Mouse (Mus musculus): Measurements from ENCODE around the gene Slc7a6os. TPM values are rescaled to one million over a fixed set of nuclear protein-coding genes. Genes with fewer than 3 reads are reported as not detected.
"Not testable (repeated sequence)": the region's sequence is repeated elsewhere in the genome, so short reads cannot be mapped to it uniquely, and the experiment has no call there.

Gene Slc7a6os
- polyA plus RNA-seq, 1 experiment from 2014 or later: 40.8 TPM

DNA sequence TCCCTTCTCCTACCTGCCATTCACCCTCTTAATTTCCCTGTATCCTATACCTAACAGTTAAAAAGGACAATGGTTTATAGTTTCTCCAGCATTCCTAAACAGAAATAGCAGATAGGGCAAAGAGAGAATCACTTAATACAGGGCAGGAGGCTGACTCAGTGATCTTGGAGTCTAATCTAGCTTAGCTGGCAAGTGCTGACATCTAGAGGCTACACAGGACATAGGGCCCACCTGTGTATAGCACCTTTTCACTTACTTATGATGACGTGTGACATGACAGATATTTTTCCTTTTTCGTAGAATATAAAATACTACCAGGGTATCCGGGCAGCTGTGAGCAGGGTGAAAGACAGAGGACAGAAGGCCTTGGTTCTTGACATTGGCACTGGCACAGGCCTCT is 8.9 kb upstream of the Slc7a6os start:
- peaks cover 72% of the 10 kb centered on the region for H3K36me3 ChIP-seq (ENCODE audit: control insufficient read depth, insufficient read depth, low read length)

DNA sequence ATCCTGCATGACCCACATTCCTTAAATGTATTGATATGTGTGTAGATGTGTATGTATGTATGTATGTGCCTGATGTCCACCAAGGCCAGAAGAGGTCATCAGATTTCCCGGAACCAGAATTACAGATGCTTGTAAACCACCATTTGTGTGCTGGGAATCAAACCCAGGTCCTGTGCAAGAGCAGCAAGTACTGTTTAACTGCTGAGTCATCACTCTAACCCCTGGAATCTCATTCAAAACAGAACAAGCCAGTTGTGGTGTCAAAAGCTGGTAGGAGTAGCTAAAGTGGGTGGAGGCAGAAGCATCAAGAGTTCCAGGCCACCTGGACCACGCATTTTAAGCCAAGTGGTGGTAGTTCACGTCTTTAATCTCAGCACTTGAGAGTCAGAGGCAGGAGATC is 3.2 kb upstream of the Slc7a6os start:
- Histone ChIP-seq H3K9ac (ENCODE audit: low read depth, low read length) (no peak overlapping the region), H3K27ac (ENCODE audit: low read depth, low read length) (no peak overlapping the region), H3K4me1 (ENCODE audit: control insufficient read depth, insufficient read depth, low read length) (peaks cover 9% of the 10 kb centered on the region; the same call in 1 of the 2 replicates), H3K9me3 (ENCODE audit: control insufficient read depth, low read length) (no peaks in the 10 kb centered on the region), H3K4me2 (replicated peaks; ENCODE audit: low read depth, low read length) (no peak overlapping the region), H3K4me3 (ENCODE audit: low read length) (no peak overlapping the region), H3K36me3 (ENCODE audit: control insufficient read depth, insufficient read depth, low read length) (peaks cover 41% of the 10 kb centered on the region), H3K27me3 (ENCODE audit: control insufficient read depth, insufficient read depth, low read length) (no peaks in the 10 kb centered on the region)
- WGBS: 89% methylated on average over 3 of the region's 3 CpGs
- no peak for ATAC-seq (ENCODE audit: low FRiP score, low TSS enrichment)

More for the DNA sequence above, 8.9 kb upstream of the Slc7a6os start:
- H3K9ac ChIP-seq (ENCODE audit: low read depth, low read length): no peak overlapping the region
- H3K4me3 ChIP-seq (ENCODE audit: low read length): no peak overlapping the region
- H3K4me1 ChIP-seq (ENCODE audit: control insufficient read depth, insufficient read depth, low read length): no peaks in the 10 kb centered on the region
- no peaks in the 10 kb centered on the region for H3K27me3 ChIP-seq (ENCODE audit: control insufficient read depth, insufficient read depth, low read length)
- 86% methylated on average over 3 of the region's 3 CpGs for WGBS
- H3K4me2 ChIP-seq (replicated peaks; ENCODE audit: low read depth, low read length): no peak overlapping the region
- H3K27ac ChIP-seq (ENCODE audit: low read depth, low read length): no peak overlapping the region
- no peaks in the 10 kb centered on the region for H3K9me3 ChIP-seq (ENCODE audit: control insufficient read depth, low read length)
- ATAC-seq (ENCODE audit: low FRiP score, low TSS enrichment): no peak

DNA sequence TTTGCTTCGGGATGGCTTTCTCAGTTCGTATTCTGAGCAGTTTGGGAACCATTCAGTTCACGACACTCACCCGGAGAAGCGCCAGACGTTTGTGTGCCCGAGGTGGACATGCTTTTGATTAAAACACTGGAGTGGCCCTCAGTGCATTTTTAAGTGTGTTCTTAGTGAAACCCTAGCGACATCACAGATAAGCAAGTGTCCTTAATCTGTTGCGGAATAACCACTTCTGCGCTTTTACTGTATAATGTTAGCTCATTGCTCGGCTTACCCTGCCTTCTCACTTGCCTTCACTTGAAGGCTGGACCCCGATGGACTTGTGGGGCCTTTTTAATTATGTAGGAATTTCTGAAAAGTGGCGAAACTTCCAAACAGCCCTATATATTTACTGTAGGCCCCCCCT is 686 bp upstream of the Slc7a6os start:
- Histone ChIP-seq H3K9me3 (ENCODE audit: control insufficient read depth, low read length) (no peaks in the 10 kb centered on the region), H3K4me3 (ENCODE audit: low read length) (peak overlapping the region; percentile 94), H3K4me2 (replicated peaks; ENCODE audit: low read depth, low read length) (peak overlapping the region; percentile 68), H3K36me3 (ENCODE audit: control insufficient read depth, insufficient read depth, low read length) (peaks cover 37% of the 10 kb centered on the region), H3K27ac (ENCODE audit: low read depth, low read length) (peak overlapping the region; percentile 92; the same call in 1 of the 2 replicates), H3K9ac (ENCODE audit: low read depth, low read length) (peak overlapping the region; percentile 92), H3K4me1 (ENCODE audit: control insufficient read depth, insufficient read depth, low read length) (peaks cover 9% of the 10 kb centered on the region; the same call in 1 of the 2 replicates), H3K27me3 (ENCODE audit: control insufficient read depth, insufficient read depth, low read length) (no peaks in the 10 kb centered on the region)
- ATAC-seq (ENCODE audit: low FRiP score, low TSS enrichment): no peak
- WGBS: 4% methylated on average over 13 of the region's 13 CpGs

DNA sequence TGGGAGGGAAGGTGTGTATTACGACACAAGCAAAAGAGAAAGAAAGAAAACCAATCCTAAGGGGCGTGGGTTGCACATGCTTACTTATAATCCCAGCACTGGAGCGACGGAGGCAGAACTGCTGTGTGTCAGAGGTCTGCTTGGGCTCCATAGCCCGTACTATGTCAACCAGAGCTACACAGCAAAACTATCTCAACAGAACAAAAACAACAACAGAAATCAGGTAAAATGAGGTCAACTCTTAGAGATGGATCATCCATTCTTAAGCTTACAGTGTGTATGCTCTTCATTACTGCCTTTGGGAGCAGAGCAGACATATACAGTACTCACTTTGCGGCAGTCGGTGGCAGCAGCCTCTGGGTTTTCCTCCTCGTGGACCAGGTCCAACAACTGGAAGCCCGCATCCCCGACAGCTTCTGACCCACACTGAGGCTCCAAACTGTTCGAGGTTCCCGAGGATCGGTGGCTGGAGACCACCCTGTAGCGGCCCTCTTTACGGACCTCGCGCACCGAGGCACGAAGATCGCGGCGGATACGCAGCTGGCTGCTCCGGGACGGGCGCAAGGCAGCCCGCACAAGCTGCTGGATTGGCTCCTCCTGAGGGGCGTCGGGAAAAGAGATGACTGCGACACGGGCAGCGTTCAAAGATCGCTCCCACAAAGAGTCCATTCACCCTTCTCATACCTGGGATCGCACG is 552 bp downstream of the Slc7a6os start:
- ATAC-seq (ENCODE audit: low FRiP score, low TSS enrichment): peak; percentile 75
- peak overlapping the region; percentile 92 for H3K9ac ChIP-seq (ENCODE audit: low read depth, low read length)
- no peaks in the 10 kb centered on the region for H3K27me3 ChIP-seq (ENCODE audit: control insufficient read depth, insufficient read depth, low read length)
- peak overlapping the region; percentile 68 for H3K4me2 ChIP-seq (replicated peaks; ENCODE audit: low read depth, low read length)
- H3K4me3 ChIP-seq (ENCODE audit: low read length): peak overlapping the region; percentile 94
- H3K36me3 ChIP-seq (ENCODE audit: control insufficient read depth, insufficient read depth, low read length): peaks cover 36% of the 10 kb centered on the region
- H3K9me3 ChIP-seq (ENCODE audit: control insufficient read depth, low read length): no peaks in the 10 kb centered on the region
- peak overlapping the region; percentile 92 for H3K27ac ChIP-seq (ENCODE audit: low read depth, low read length)
- under 1% methylated on average over 35 of the region's 35 CpGs for WGBS
- H3K4me1 ChIP-seq (ENCODE audit: control insufficient read depth, insufficient read depth, low read length): peaks cover 9% of the 10 kb centered on the region; the same call in 1 of the 2 replicates

DNA sequence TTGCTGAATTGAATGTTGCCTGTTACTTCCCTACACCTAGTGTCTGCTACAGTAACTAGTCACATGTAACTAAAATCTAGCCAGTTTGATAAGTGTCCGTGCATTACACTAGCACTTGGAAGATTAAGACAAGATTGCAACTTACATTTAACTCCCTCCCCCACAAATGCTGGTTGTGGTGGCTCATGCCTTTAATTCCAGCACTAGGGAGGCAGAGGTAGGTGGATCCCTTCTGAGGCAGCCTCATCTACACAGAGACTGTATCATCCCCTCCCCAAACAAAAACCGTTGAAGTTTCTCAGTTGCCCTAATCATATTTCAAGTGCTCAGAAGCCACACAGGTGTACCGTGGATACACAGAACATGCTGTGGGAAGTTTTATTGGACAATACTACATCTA is 11.1 kb downstream of the Slc7a6os start:
- H3K4me1 ChIP-seq (ENCODE audit: control insufficient read depth, insufficient read depth, low read length); H3K27me3 ChIP-seq (ENCODE audit: control insufficient read depth, insufficient read depth, low read length); H3K9me3 ChIP-seq (ENCODE audit: control insufficient read depth, low read length); ATAC-seq (ENCODE audit: low FRiP score, low TSS enrichment); H3K9ac ChIP-seq (ENCODE audit: low read depth, low read length); H3K4me2 ChIP-seq (replicated peaks; ENCODE audit: low read depth, low read length); H3K27ac ChIP-seq (ENCODE audit: low read depth, low read length); H3K4me3 ChIP-seq (ENCODE audit: low read length): not testable (repeated sequence)
- WGBS: 76% methylated on average over 3 of the region's 3 CpGs
- peaks cover 85% of the 10 kb centered on the region for H3K36me3 ChIP-seq (ENCODE audit: control insufficient read depth, insufficient read depth, low read length)

DNA sequence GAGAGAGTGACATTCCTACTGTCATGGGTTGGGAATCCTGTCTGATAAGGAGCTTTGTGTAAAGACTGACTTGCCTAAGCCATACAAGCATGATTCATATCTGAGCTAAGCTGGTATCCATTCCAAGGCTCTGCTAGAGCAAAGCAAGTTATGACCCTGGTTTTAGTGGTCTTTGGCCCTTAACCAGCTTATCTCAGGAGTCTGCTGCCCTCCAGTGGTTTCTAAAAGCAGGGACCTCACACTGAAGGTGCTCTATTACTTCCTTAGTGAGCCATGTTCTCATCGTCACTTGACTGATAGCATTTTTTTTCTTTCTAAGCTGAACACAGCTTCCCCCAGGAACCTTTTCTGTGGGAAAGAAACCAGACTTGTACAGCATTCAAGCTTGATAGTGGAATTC is 12.0 kb downstream of the Slc7a6os start:
- 0 out of 2 replicates have a peak, but pooled peaks have one; percentile 64 for ATAC-seq (ENCODE audit: low FRiP score, low TSS enrichment)
- H3K4me1 ChIP-seq (ENCODE audit: control insufficient read depth, insufficient read depth, low read length): no peaks in the 10 kb centered on the region

DNA sequence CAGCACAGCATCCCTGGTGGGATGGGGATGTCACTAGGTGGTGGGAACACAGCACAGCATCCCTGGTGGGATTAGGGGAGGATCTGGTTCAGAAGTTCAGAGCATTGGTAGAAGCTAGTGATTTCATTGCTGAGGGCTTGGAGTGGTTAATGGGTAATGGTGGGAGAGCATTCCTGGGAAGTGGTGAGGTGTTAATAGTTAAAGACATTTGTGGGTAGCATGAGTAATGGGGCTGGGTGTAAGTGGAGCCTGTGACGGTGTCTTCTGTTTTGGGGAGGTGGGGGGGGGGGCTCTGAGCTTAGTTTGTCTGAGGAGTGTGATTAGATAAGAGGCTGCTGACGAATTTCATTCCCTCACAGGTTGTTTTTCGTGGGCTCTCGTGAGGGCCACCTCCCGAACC is 16.7 kb downstream of the Slc7a6os start:
- no peak for ATAC-seq (ENCODE audit: low FRiP score, low TSS enrichment)
- Histone ChIP-seq H3K27ac (ENCODE audit: low read depth, low read length) (no peak overlapping the region), H3K9ac (ENCODE audit: low read depth, low read length) (no peak overlapping the region), H3K27me3 (ENCODE audit: control insufficient read depth, insufficient read depth, low read length) (no peaks in the 10 kb centered on the region), H3K9me3 (ENCODE audit: control insufficient read depth, low read length) (no peaks in the 10 kb centered on the region), H3K4me1 (ENCODE audit: control insufficient read depth, insufficient read depth, low read length) (no peaks in the 10 kb centered on the region), H3K36me3 (ENCODE audit: control insufficient read depth, insufficient read depth, low read length) (peaks cover 70% of the 10 kb centered on the region), H3K4me3 (ENCODE audit: low read length) (no peak overlapping the region), H3K4me2 (replicated peaks; ENCODE audit: low read depth, low read length) (no peak overlapping the region)
- WGBS: 87% methylated on average over 5 of the region's 5 CpGs

More for the DNA sequence above, 12.0 kb downstream of the Slc7a6os start:
- Histone ChIP-seq H3K27me3 (ENCODE audit: control insufficient read depth, insufficient read depth, low read length) (no peaks in the 10 kb centered on the region), H3K27ac (ENCODE audit: low read depth, low read length) (no peak overlapping the region), H3K36me3 (ENCODE audit: control insufficient read depth, insufficient read depth, low read length) (peaks cover 84% of the 10 kb centered on the region), H3K4me3 (ENCODE audit: low read length) (no peak overlapping the region), H3K9ac (ENCODE audit: low read depth, low read length) (no peak overlapping the region), H3K4me2 (replicated peaks; ENCODE audit: low read depth, low read length) (no peak overlapping the region), H3K9me3 (ENCODE audit: control insufficient read depth, low read length) (no peaks in the 10 kb centered on the region)
- 23% methylated on average over 1 of the region's 1 CpGs for WGBS

DNA sequence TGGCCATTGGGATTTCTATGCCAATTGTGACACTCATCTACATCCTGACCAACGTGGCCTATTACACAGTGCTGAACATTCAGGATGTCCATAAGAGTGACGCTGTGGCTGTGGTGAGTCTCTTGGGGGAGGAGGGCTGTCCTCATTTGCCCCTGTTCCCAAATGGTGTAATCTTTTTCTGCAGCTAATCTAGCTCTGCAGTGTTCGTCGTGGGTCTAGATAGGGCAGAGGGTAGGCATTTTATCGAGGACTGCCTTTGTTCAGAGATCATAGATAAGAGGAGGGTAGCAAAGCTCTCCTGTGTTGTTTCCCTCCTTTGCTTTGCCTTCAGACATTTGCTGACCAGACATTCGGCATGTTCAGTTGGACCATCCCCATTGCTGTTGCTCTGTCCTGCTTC is 17.6 kb downstream of the Slc7a6os start:
- 85% methylated on average over 6 of the region's 6 CpGs for WGBS
- H3K4me3 ChIP-seq (ENCODE audit: low read length): no peak overlapping the region
- H3K27me3 ChIP-seq (ENCODE audit: control insufficient read depth, insufficient read depth, low read length): no peaks in the 10 kb centered on the region
- no peak for ATAC-seq (ENCODE audit: low FRiP score, low TSS enrichment)
- H3K4me2 ChIP-seq (replicated peaks; ENCODE audit: low read depth, low read length): no peak overlapping the region
- H3K9me3 ChIP-seq (ENCODE audit: control insufficient read depth, low read length): no peaks in the 10 kb centered on the region
- no peak overlapping the region for H3K27ac ChIP-seq (ENCODE audit: low read depth, low read length)
- H3K36me3 ChIP-seq (ENCODE audit: control insufficient read depth, insufficient read depth, low read length): peaks cover 71% of the 10 kb centered on the region
- no peak overlapping the region for H3K9ac ChIP-seq (ENCODE audit: low read depth, low read length)
- no peaks in the 10 kb centered on the region for H3K4me1 ChIP-seq (ENCODE audit: control insufficient read depth, insufficient read depth, low read length)

DNA sequence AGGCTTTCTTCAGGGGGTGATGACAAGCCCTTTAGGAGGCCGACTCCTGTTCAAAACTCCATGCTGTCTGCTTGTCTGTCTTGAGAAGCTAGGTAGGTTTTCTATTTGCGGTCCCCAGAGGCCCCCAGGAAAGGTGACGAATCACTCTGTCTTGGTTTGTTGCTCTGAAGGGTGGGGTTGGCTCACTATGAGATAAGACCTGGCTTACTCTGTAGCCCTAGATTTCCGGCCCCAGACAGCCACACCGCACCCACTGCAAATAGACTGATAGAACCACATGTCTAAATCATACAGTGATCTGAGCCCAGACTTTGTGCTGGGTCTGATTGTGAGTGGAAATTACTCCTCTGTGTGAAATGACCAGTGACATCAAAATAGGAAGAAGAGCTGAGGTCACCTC is 19.1 kb downstream of the Slc7a6os start:
- Histone ChIP-seq H3K4me1 (ENCODE audit: control insufficient read depth, insufficient read depth, low read length) (no peaks in the 10 kb centered on the region), H3K4me2 (replicated peaks; ENCODE audit: low read depth, low read length) (no peak overlapping the region), H3K27me3 (ENCODE audit: control insufficient read depth, insufficient read depth, low read length) (no peaks in the 10 kb centered on the region), H3K9me3 (ENCODE audit: control insufficient read depth, low read length) (no peaks in the 10 kb centered on the region), H3K36me3 (ENCODE audit: control insufficient read depth, insufficient read depth, low read length) (peaks cover 60% of the 10 kb centered on the region), H3K27ac (ENCODE audit: low read depth, low read length) (no peak overlapping the region), H3K4me3 (ENCODE audit: low read length) (no peak overlapping the region), H3K9ac (ENCODE audit: low read depth, low read length) (no peak overlapping the region)
- no peak for ATAC-seq (ENCODE audit: low FRiP score, low TSS enrichment)
- WGBS: 91% methylated on average over 5 of the region's 5 CpGs
